Mouse (Mus musculus): ENCODE results near the gene Eif4g2. TPM values are rescaled to one million over a fixed set of nuclear protein-coding genes. Genes with fewer than 3 reads are reported as not detected.
A peak's percentile ranks its signal among the peaks of the same experiment; 100 is the strongest.

Gene Eif4g2
- total and polyA plus RNA-seq, 3 experiments, result 332 to 958 (median 935) TPM

DNA sequence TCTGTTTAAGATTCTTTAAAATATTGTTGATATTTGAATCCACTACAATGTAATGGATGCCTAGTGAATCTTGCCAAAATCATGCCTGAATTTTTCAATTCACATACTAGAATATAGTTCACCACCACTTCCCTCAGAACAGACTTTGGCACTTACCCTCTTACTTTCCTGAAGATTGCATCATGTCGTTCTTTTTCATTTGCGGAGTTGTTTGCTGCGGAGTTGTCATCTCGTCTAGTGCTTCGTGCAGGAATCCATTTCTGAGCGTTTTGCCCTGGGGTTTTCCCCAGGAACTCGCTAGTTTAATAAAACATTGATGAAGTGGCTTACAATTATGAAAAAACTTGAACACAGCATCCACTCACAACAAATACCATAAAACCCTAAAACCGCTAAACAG is 2.8 kb downstream of the Eif4g2 start:
- peaks cover 11 to 16% of the 10 kb centered on the region in 2 experiments; a peak in 3 of 4 replicates for H3K4me1 ChIP-seq (ENCODE audit: control insufficient read depth in 1 of 2, insufficient read depth in 2 of 2, low read length in 2 of 2)
- H3K9ac ChIP-seq (ENCODE audit: control insufficient read depth, low read depth, low read length, poor library complexity, severe bottlenecking), result peak overlapping the region; percentile 100
- H3K27ac ChIP-seq (ENCODE audit: control insufficient read depth, low read depth, low read length), result peak overlapping the region; percentile 67
- no peaks in the 10 kb centered on the region for H3K27me3 ChIP-seq (ENCODE audit: control insufficient read depth in 1 of 2, insufficient read depth in 2 of 2, low read length in 2 of 2)
- no peaks in the 10 kb centered on the region for H3K9me3 ChIP-seq (replicated peaks; ENCODE audit: insufficient read depth, low read length)
- peak overlapping the region; percentile 94 to 98 for H3K4me3 ChIP-seq (ENCODE audit: control insufficient read depth in 1 of 2, insufficient read depth in 1 of 2, low read depth in 2 of 2, low read length in 2 of 2)
- DNase-seq (ENCODE audit: low read depth, low spot score), result peak; percentile 30
- no peak for TF ChIP-seq MAFK (IDR thresholded peaks at IDR 0.05; ENCODE audit: borderline replicate concordance, low read depth, low read length)
- no peak for TF ChIP-seq USF1 (IDR thresholded peaks at IDR 0.05; ENCODE audit: low read depth, low read length)
- TF ChIP-seq POLR2A (IDR thresholded peaks at IDR 0.05; ENCODE audit: control insufficient read depth in 1 of 2, insufficient read depth in 1 of 2, low read depth in 1 of 2, low read length in 2 of 2, poor library complexity in 1 of 2), result no peak
- no peak for TF ChIP-seq KAT2A (conservative IDR thresholded peaks at IDR 0.05; ENCODE audit: low read depth, low read length)
- TF ChIP-seq GABPA (IDR thresholded peaks at IDR 0.05; ENCODE audit: low read depth, low read length), result no peak
- TF ChIP-seq MYC (IDR thresholded peaks at IDR 0.05; ENCODE audit: low read depth, low read length), result no peak
- TF ChIP-seq ZKSCAN1 (IDR thresholded peaks at IDR 0.05; ENCODE audit: low read depth, low read length), result no peak
- no peak for TF ChIP-seq SIN3A (IDR thresholded peaks at IDR 0.05; ENCODE audit: low read length)
- no peak for TF ChIP-seq MAX (IDR thresholded peaks at IDR 0.05; ENCODE audit: low read length)
- TF ChIP-seq MAZ (IDR thresholded peaks at IDR 0.05; ENCODE audit: low read depth, low read length), result no peak
- no peak for TF ChIP-seq TBP (IDR thresholded peaks at IDR 0.05; ENCODE audit: low read depth, low read length)
- TF ChIP-seq MEF2A (IDR thresholded peaks at IDR 0.05; ENCODE audit: extremely low read depth, insufficient replicate concordance, low read depth, low read length, poor library complexity, severe bottlenecking), result no peak
- TF ChIP-seq CTCF (IDR thresholded peaks at IDR 0.05 in 2 of 3, conservative IDR thresholded peaks at IDR 0.05 in 1 of 3; ENCODE audit: control insufficient read depth in 1 of 3, insufficient read depth in 1 of 3, low read depth in 2 of 3, low read length in 3 of 3, poor library complexity in 1 of 3, severe bottlenecking in 1 of 3), result no peak
- no peak for TF ChIP-seq POLR2AphosphoS5 (IDR thresholded peaks at IDR 0.05; ENCODE audit: borderline replicate concordance, low read depth, low read length)
- no peak for TF ChIP-seq ZMIZ1 (IDR thresholded peaks at IDR 0.05; ENCODE audit: low read depth, low read length)
- TF ChIP-seq TAL1 (IDR thresholded peaks at IDR 0.05; ENCODE audit: low read length), result no peak
- no peak for TF ChIP-seq HCFC1 (IDR thresholded peaks at IDR 0.05; ENCODE audit: low read depth, low read length)
- peaks cover 53% of the 10 kb centered on the region for H3K79me2 ChIP-seq (ENCODE audit: control insufficient read depth, insufficient read depth, low read length, poor library complexity)
- peaks cover 58 to 60% of the 10 kb centered on the region in 2 experiments for H3K36me3 ChIP-seq (ENCODE audit: control insufficient read depth in 1 of 2, insufficient read depth in 2 of 2, low read length in 2 of 2)

- peaks cover 49% of the 10 kb centered on the region for H3K79me2 ChIP-seq (ENCODE audit: control insufficient read depth, insufficient read depth, low read length, poor library complexity)
- H3K36me3 ChIP-seq (ENCODE audit: control insufficient read depth in 1 of 2, insufficient read depth in 2 of 2, low read length in 2 of 2), result peaks cover 70 to 76% of the 10 kb centered on the region in 2 experiments
- no peak for DNase-seq (ENCODE audit: low read depth, low spot score)
- no peaks in the 10 kb centered on the region for H3K27me3 ChIP-seq (ENCODE audit: control insufficient read depth in 1 of 2, insufficient read depth in 2 of 2, low read length in 2 of 2)
- no peaks in the 10 kb centered on the region for H3K9me3 ChIP-seq (replicated peaks; ENCODE audit: insufficient read depth, low read length)
- no peak overlapping the region for H3K4me3 ChIP-seq (ENCODE audit: control insufficient read depth in 1 of 2, insufficient read depth in 1 of 2, low read depth in 2 of 2, low read length in 2 of 2)
- no peak overlapping the region for H3K9ac ChIP-seq (ENCODE audit: control insufficient read depth, low read depth, low read length, poor library complexity, severe bottlenecking)
- TF ChIP-seq ZMIZ1 (IDR thresholded peaks at IDR 0.05; ENCODE audit: low read depth, low read length), result 0 out of 2 replicates have a peak, but pooled peaks have one; percentile 21
- TF ChIP-seq GABPA (IDR thresholded peaks at IDR 0.05; ENCODE audit: low read depth, low read length), result 0 out of 2 replicates have a peak, but pooled peaks have one; percentile 28
- TF ChIP-seq TAL1 (IDR thresholded peaks at IDR 0.05; ENCODE audit: low read length), result no peak
- H3K27ac ChIP-seq (ENCODE audit: control insufficient read depth, low read depth, low read length), result no peak overlapping the region
- H3K4me1 ChIP-seq (ENCODE audit: control insufficient read depth in 1 of 2, insufficient read depth in 2 of 2, low read length in 2 of 2), result peaks cover 9 to 20% of the 10 kb centered on the region in 2 experiments; a peak in 3 of 4 replicates
Observed at GRCm38 (mm10) chr7:111078271-111078670, 4.6 kb downstream of the Eif4g2 start.

Measured in MEL (cell line).